Mouse (Mus musculus) lung, adult 2 months (tissue): ENCODE results near the gene Spata20.

Experiments used
- CTCF ChIP-seq: fragments of 200-500 bp; IDR thresholded peaks from 2 replicates; pipeline ENCODE4 v1.5.1; 2011; ENCODE audit warnings: mild to moderate bottlenecking, low read length, control low read depth; ENCODE audit not compliant: insufficient read depth
- POLR2A ChIP-seq: fragments of 200-500 bp; IDR thresholded peaks from 2 replicates; pipeline ENCODE4 v1.6.1; 2011; ENCODE audit warnings: low read depth, mild to moderate bottlenecking, control low read depth, low read length, borderline replicate concordance; ENCODE audit errors: extremely low read depth

DNA sequence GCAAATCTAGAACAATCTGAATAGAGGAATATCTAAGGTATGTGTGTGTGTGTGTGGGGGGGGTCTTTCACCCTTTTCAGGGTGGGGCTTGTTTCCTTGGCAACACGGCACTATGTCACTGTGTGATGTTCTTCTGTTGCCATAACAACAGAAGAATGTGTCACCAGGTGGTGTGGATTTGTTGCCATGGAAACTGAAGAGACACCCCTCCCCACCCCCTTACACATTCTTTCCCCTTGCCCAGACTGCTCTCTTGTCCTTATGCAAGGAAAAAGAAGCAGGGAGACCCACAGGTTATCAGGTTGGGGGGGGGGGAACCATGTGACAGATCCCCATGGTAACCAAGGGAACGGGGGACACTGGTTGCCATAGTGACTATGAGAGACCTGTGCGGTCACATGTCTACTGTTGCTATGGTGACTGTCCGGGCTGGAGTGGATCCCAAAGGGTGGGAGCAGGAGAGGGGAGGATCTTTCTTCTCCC is 17.4 kb downstream of the Spata20 start:
- no peak for TF ChIP-seq POLR2A
- no peak for TF ChIP-seq CTCF
